8 mouse cellular contexts compared by ENCODE assay signal in genomic region chr2:174343566-174343965, GRCm38 (mm10). TPM values are rescaled to one million over a fixed set of nuclear protein-coding genes. Genes with fewer than 3 reads are reported as not detected.
DNase-seq lines count a peak whose midpoint lies in the region; ATAC-seq and TF ChIP-seq lines count a peak whose summit lies in the region.

No protein-coding gene starts in this region.

- H3K27me3 ChIP-seq in hindbrain, embryonic 13.5 days = no peaks in the 10 kb centered on the region
- H3K27me3 ChIP-seq in hindbrain, embryonic 11.5 days (ENCODE audit: control insufficient read depth, insufficient read depth, low read length) = no peaks in the 10 kb centered on the region
- H3K27me3 ChIP-seq in liver, postnatal 0 days (ENCODE audit: insufficient read depth, low read length) = no peaks in the 10 kb centered on the region

- H3K4me2 ChIP-seq in hindbrain, embryonic 13.5 days = peak overlapping the region; percentile 36
- H3K4me2 ChIP-seq in hindbrain, embryonic 11.5 days (replicated peaks; ENCODE audit: low read depth, low read length) = no peak overlapping the region
- H3K4me2 ChIP-seq in liver, postnatal 0 days (ENCODE audit: low read depth, low read length) = no peak overlapping the region

- TF ChIP-seq EP300 in liver, postnatal 0 days (IDR thresholded peaks at IDR 0.05; ENCODE audit: low read depth) = no peak

- H3K4me1 ChIP-seq in hindbrain, embryonic 13.5 days (replicated peaks) = peaks cover 65% of the 10 kb centered on the region
- no peaks in the 10 kb centered on the region; the same call in 1 of the 2 replicates for H3K4me1 ChIP-seq in hindbrain, embryonic 11.5 days (replicated peaks; ENCODE audit: control insufficient read depth, insufficient read depth, low read length)
- peaks cover 38% of the 10 kb centered on the region for H3K4me1 ChIP-seq in brown adipose tissue, adult 24 weeks (ENCODE audit: control insufficient read depth, insufficient read depth, insufficient read length, low read length)
- H3K4me1 ChIP-seq in liver, postnatal 0 days (ENCODE audit: insufficient read depth) = peaks cover 37% of the 10 kb centered on the region

- DNase-seq in hindbrain, embryonic 11.5 days (ENCODE audit: low spot score) = no peak
- peak; percentile 24 to 28 for DNase-seq in heart, postnatal 10 days
- DNase-seq in liver, postnatal 0 days = no peak
- no peak for DNase-seq in thymus, postnatal 14 days
- DNase-seq in cerebellum, adult 11 months = no peak
- DNase-seq in frontal cortex, postnatal 36 days (ENCODE audit: low spot score in 2 of 2) = no peak

- intact Hi-C loops in heart, postnatal 10 days (cut with DNase I) = no loop called here

- peak overlapping the region; percentile 77 for H3K27ac ChIP-seq in hindbrain, embryonic 13.5 days
- no peak overlapping the region for H3K27ac ChIP-seq in hindbrain, embryonic 11.5 days (ENCODE audit: low read depth, low read length)
- H3K27ac ChIP-seq in brown adipose tissue, adult 24 weeks (replicated peaks; ENCODE audit: low read depth, low read length) = peak overlapping the region; percentile 89
- H3K27ac ChIP-seq in liver, postnatal 0 days (ENCODE audit: low read depth) = peak overlapping the region; percentile 72

- H3K36me3 ChIP-seq in hindbrain, embryonic 13.5 days = peaks cover 44% of the 10 kb centered on the region
- H3K36me3 ChIP-seq in hindbrain, embryonic 11.5 days (ENCODE audit: control insufficient read depth, insufficient read depth, low read length) = peaks cover 21% of the 10 kb centered on the region
- peaks cover 31% of the 10 kb centered on the region for H3K36me3 ChIP-seq in liver, postnatal 0 days (replicated peaks; ENCODE audit: insufficient read depth, low read length)

- H3K9ac ChIP-seq in hindbrain, embryonic 13.5 days = no peak overlapping the region
- H3K9ac ChIP-seq in hindbrain, embryonic 11.5 days (ENCODE audit: low read depth, low read length) = no peak overlapping the region
- H3K9ac ChIP-seq in liver, postnatal 0 days (replicated peaks) = no peak overlapping the region; the same call in 1 of the 2 replicates

- no peak overlapping the region for H3K4me3 ChIP-seq in hindbrain, embryonic 13.5 days
- H3K4me3 ChIP-seq in hindbrain, embryonic 11.5 days (ENCODE audit: low read depth, low read length) = no peak overlapping the region
- peak overlapping the region; percentile 29 for H3K4me3 ChIP-seq in brown adipose tissue, adult 24 weeks (ENCODE audit: insufficient read depth, low read depth, low read length)
- H3K4me3 ChIP-seq in liver, postnatal 0 days (ENCODE audit: low read depth, low read length) = no peak overlapping the region

- ATAC-seq in hindbrain, embryonic 13.5 days (ENCODE audit: low FRiP score) = no peak
- no peak for ATAC-seq in hindbrain, embryonic 11.5 days (ENCODE audit: low FRiP score)
- no peak for ATAC-seq in liver, postnatal 0 days

- 51% methylated on average over 1 of the region's 1 CpGs for WGBS in hindbrain, embryonic 13.5 days
- WGBS in hindbrain, embryonic 11.5 days = 60% methylated on average over 1 of the region's 1 CpGs
- 37% methylated on average over 1 of the region's 1 CpGs for WGBS in liver, postnatal 0 days (ENCODE audit: insufficient replicate concordance)

- H3K9me3 ChIP-seq in hindbrain, embryonic 13.5 days = no peaks in the 10 kb centered on the region
- no peaks in the 10 kb centered on the region for H3K9me3 ChIP-seq in hindbrain, embryonic 11.5 days (ENCODE audit: control insufficient read depth, low read length)
- no peaks in the 10 kb centered on the region for H3K9me3 ChIP-seq in liver, postnatal 0 days (ENCODE audit: low read length)

- no peak for TF ChIP-seq CTCF in liver, postnatal 0 days (IDR thresholded peaks at IDR 0.05; ENCODE audit: low read depth)

RNA-seq across cellular contexts. Expression of gene Gm20721, which starts 2.9 kb away (rescaled TPM):
- 13.1 and 13.9 TPM in 2 replicates for polyA plus RNA-seq in hindbrain, embryonic 13.5 days (2015; fragmentation: Nextera tagmentation; extraction: Ambion mirVana)
- polyA plus RNA-seq in hindbrain, embryonic 11.5 days (2014; fragmentation: Nextera tagmentation; extraction: Ambion mirVana) = 17.6 and 22.8 TPM in 2 replicates
- polyA plus RNA-seq in brown adipose tissue, adult 24 weeks (2012; ENCODE audit: insufficient read depth, insufficient read length, missing spikeins) = 15.6 and 22.2 TPM in 2 replicates
- total RNA-seq in heart, postnatal 10 days (2021) = 1 to 10 TPM; 2.4 to 2.8 TPM
- 1.3 and 2.9 TPM in 2 replicates for polyA plus RNA-seq in liver, postnatal 0 days (2015; fragmentation: Nextera tagmentation; extraction: Ambion mirVana)

RNA-seq across cellular contexts. Expression of gene Gnas, which starts 59.4 kb away (rescaled TPM):
- polyA plus RNA-seq in hindbrain, embryonic 13.5 days (2015; fragmentation: Nextera tagmentation; extraction: Ambion mirVana) = 1,452 and 1,516 TPM in 2 replicates
- polyA plus RNA-seq in hindbrain, embryonic 11.5 days (2014; fragmentation: Nextera tagmentation; extraction: Ambion mirVana) = 1,233 and 1,244 TPM in 2 replicates
- polyA plus RNA-seq in brown adipose tissue, adult 24 weeks (2012; ENCODE audit: insufficient read depth, insufficient read length, missing spikeins) = 2,899 and 4,504 TPM in 2 replicates
- 1,000 to 10,000 TPM; 1,834 to 2,103 TPM for total RNA-seq in heart, postnatal 10 days (2021)
- polyA plus RNA-seq in liver, postnatal 0 days (2015; fragmentation: Nextera tagmentation; extraction: Ambion mirVana) = 332 and 343 TPM in 2 replicates

Comparison
In these comparisons a context has a peak if more than half of its experiments do, and no peak if none do; other contexts are left out.
1. DNase-seq: peak in heart, postnatal 10 days (2 of 2); none in hindbrain, embryonic 11.5 days (single experiment), liver, postnatal 0 days (single experiment), thymus, postnatal 14 days (single experiment), cerebellum, adult 11 months (single experiment) and frontal cortex, postnatal 36 days (0 of 2).